Mouse (Mus musculus): Measurements from ENCODE around the gene Slc10a3. TPM values are rescaled to one million over a fixed set of nuclear protein-coding genes. Genes with fewer than 3 reads are reported as not detected.
A peak's percentile ranks its signal among the peaks of the same experiment; 100 is the strongest.

Slc10a3 gene
- total and polyA plus RNA-seq, 3 experiments = 16.0 to 19.4 TPM; not detected in 1

DNA sequence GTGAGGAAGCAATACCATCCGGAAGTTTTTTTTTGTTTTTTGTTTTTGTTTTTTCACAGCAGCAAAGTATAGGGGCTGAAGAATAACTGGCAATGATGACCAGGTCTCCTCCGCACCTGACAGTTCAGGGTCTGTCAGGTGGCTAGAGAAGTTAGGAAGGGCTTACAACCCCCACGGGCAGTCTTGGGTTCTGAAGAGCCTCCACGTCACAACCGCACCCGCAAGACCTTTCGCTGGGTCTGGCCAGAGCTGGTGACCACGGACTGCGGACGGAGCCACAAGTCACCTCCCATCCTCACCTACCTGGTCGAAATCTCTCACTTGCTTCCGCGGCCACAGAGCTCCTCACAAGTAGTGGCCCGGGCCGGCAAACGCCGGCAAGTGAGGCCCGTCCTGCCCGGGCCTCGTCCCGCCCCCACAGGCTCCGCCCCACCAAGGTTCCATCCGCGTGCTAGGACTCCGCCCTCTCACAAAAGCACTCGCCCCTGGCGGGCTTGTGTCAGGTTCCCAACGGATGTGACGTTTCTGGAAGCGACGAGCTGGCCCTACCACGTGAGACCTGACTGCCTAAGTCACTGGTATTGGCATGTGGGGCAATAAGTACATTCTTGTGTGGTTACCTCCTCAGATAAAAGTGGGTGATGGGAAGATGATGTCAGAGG lies at the start of gene Slc10a3, which contains the start of gene Ubl4a (continued):
- TF ChIP-seq UBTF (IDR thresholded peaks at IDR 0.05; ENCODE audit: borderline replicate concordance, insufficient read depth, low read depth, low read length) = no peak
- 0 out of 2 replicates have a peak, but pooled peaks have one; percentile 15 for TF ChIP-seq GATA1 (IDR thresholded peaks at IDR 0.05; ENCODE audit: low read depth, low read length)
- no peak for TF ChIP-seq TAL1 (IDR thresholded peaks at IDR 0.05; ENCODE audit: low read length)
- TF ChIP-seq JUND (IDR thresholded peaks at IDR 0.05; ENCODE audit: low read depth, low read length) = no peak

DNA sequence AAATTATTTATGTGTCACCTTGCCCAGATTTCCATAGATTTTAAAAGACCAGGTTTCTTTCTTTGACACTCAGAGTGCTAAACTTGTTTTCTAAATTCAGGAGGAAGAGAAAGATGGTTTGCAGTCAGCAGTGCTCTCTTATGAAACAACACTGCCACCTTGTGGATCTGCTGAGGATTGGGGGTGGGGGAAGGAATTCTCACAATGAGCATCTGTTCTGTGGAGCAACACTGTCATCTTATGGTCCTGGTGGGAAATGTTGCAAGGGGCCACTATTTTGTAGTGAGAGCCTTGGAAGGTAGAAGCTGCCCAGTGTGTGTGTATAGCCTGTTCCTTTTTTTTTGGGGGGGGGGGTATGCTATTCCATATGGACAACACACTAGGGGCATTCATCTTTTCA lies 40.2 kb upstream of the Slc10a3 start:
- peak; percentile 72 for DNase-seq (ENCODE audit: low read depth, low spot score)
- H3K4me3 ChIP-seq (ENCODE audit: control insufficient read depth in 1 of 2, insufficient read depth in 1 of 2, low read depth in 2 of 2, low read length in 2 of 2) = no peak overlapping the region
- H3K9ac ChIP-seq (ENCODE audit: control insufficient read depth, low read depth, low read length, poor library complexity, severe bottlenecking) = no peak overlapping the region
- H3K4me1 ChIP-seq (ENCODE audit: control insufficient read depth in 1 of 2, insufficient read depth in 2 of 2, low read length in 2 of 2) = peaks cover 0 to 4% of the 10 kb centered on the region in 2 experiments; a peak in 1 of 4 replicates
- H3K27me3 ChIP-seq (ENCODE audit: control insufficient read depth in 1 of 2, insufficient read depth in 2 of 2, low read length in 2 of 2) = no peaks in the 10 kb centered on the region
- TF ChIP-seq RAD21 (IDR thresholded peaks at IDR 0.05; ENCODE audit: low read depth, low read length) (peak; percentile 94), CHD2 (IDR thresholded peaks at IDR 0.05; ENCODE audit: low read length) (no peak), SIN3A (IDR thresholded peaks at IDR 0.05; ENCODE audit: low read length) (peak; percentile 69), MAZ (IDR thresholded peaks at IDR 0.05; ENCODE audit: low read depth, low read length) (no peak), SMC3 (IDR thresholded peaks at IDR 0.05; ENCODE audit: low read depth, low read length) (peak; percentile 90), MYB (IDR thresholded peaks at IDR 0.05; ENCODE audit: low read depth, low read length) (no peak), MEF2A (IDR thresholded peaks at IDR 0.05; ENCODE audit: extremely low read depth, insufficient replicate concordance, low read depth, low read length, poor library complexity, severe bottlenecking) (no peak), MXI1 (IDR thresholded peaks at IDR 0.05; ENCODE audit: low read depth, low read length) (no peak), ZC3H11A (IDR thresholded peaks at IDR 0.05; ENCODE audit: low read depth, low read length) (peak; percentile 90), CTCF (IDR thresholded peaks at IDR 0.05 in 2 of 3, conservative IDR thresholded peaks at IDR 0.05 in 1 of 3; ENCODE audit: control insufficient read depth in 1 of 3, insufficient read depth in 1 of 3, low read depth in 2 of 3, low read length in 3 of 3, poor library complexity in 1 of 3, severe bottlenecking in 1 of 3) (peak; percentile 61 to 95 (median 77); a peak in 5 of 6 replicates), GATA1 (IDR thresholded peaks at IDR 0.05; ENCODE audit: low read depth, low read length) (no peak), POLR2AphosphoS2 (IDR thresholded peaks at IDR 0.05; ENCODE audit: low read length) (no peak)
- H3K27ac ChIP-seq (ENCODE audit: control insufficient read depth, low read depth, low read length) = no peak overlapping the region
- peaks cover 0 to 3% of the 10 kb centered on the region in 2 experiments for H3K36me3 ChIP-seq (ENCODE audit: control insufficient read depth in 1 of 2, insufficient read depth in 2 of 2, low read length in 2 of 2)
- no peaks in the 10 kb centered on the region for H3K9me3 ChIP-seq (replicated peaks; ENCODE audit: insufficient read depth, low read length)
- no peaks in the 10 kb centered on the region for H3K79me2 ChIP-seq (ENCODE audit: control insufficient read depth, insufficient read depth, low read length, poor library complexity)

DNA sequence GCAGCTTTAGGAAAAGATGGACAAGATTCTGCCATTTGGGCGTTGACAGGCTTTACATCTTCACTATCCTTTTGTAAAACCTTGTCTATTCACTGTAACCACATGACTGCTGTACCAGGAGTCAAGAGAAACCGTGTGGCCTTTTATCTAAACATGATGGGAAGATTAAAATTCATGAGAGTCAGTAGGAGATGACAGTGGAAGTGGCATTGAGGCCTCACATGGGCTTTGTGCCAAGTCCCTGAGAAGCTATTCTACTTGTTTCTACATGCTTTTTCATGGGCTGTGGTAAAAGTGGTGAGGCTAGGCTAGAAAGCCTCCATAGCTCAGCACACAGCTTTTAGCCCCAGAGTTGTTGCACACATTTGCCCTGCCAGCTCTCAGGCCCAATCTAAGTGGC lies 35.2 kb upstream of the Slc10a3 start:
- Histone ChIP-seq H3K9me3 (replicated peaks; ENCODE audit: insufficient read depth, low read length) (no peaks in the 10 kb centered on the region), H3K4me1 (ENCODE audit: control insufficient read depth in 1 of 2, insufficient read depth in 2 of 2, low read length in 2 of 2) (peaks cover 2 to 10% of the 10 kb centered on the region in 2 experiments; a peak in 2 of 4 replicates), H3K9ac (ENCODE audit: control insufficient read depth, low read depth, low read length, poor library complexity, severe bottlenecking) (no peak overlapping the region), H3K4me3 (ENCODE audit: control insufficient read depth in 1 of 2, insufficient read depth in 1 of 2, low read depth in 2 of 2, low read length in 2 of 2) (no peak overlapping the region), H3K36me3 (ENCODE audit: control insufficient read depth in 1 of 2, insufficient read depth in 2 of 2, low read length in 2 of 2) (peaks cover 0 to 7% of the 10 kb centered on the region in 2 experiments; a peak in 2 of 4 replicates), H3K79me2 (ENCODE audit: control insufficient read depth, insufficient read depth, low read length, poor library complexity) (no peaks in the 10 kb centered on the region), H3K27ac (ENCODE audit: control insufficient read depth, low read depth, low read length) (no peak overlapping the region), H3K27me3 (ENCODE audit: control insufficient read depth in 1 of 2, insufficient read depth in 2 of 2, low read length in 2 of 2) (no peaks in the 10 kb centered on the region)
- TF ChIP-seq EP300 (IDR thresholded peaks at IDR 0.05; ENCODE audit: low read depth in 1 of 2, low read length in 2 of 2) = peak; percentile 18 to 24; a peak in 2 of 4 replicates
- no peak for TF ChIP-seq MYB (IDR thresholded peaks at IDR 0.05; ENCODE audit: low read depth, low read length)
- TF ChIP-seq RAD21 (IDR thresholded peaks at IDR 0.05; ENCODE audit: low read depth, low read length) = no peak
- no peak for TF ChIP-seq GABPA (IDR thresholded peaks at IDR 0.05; ENCODE audit: low read depth, low read length)
- no peak for TF ChIP-seq POLR2A (IDR thresholded peaks at IDR 0.05; ENCODE audit: control insufficient read depth in 1 of 2, insufficient read depth in 1 of 2, low read depth in 1 of 2, low read length in 2 of 2, poor library complexity in 1 of 2)
- TF ChIP-seq USF1 (IDR thresholded peaks at IDR 0.05; ENCODE audit: low read depth, low read length) = peak; percentile 37; the same call in 1 of the 2 replicates
- TF ChIP-seq GATA1 (IDR thresholded peaks at IDR 0.05; ENCODE audit: low read depth, low read length) = peak; percentile 30; the same call in 1 of the 2 replicates
- TF ChIP-seq NELFE (IDR thresholded peaks at IDR 0.05; ENCODE audit: low read depth, low read length) = no peak
- TF ChIP-seq RCOR1 (IDR thresholded peaks at IDR 0.05; ENCODE audit: low read depth, low read length) = 0 out of 2 replicates have a peak, but pooled peaks have one; percentile 19
- TF ChIP-seq SMC3 (IDR thresholded peaks at IDR 0.05; ENCODE audit: low read depth, low read length) = no peak; the same call in 1 of the 2 replicates
- no peak for TF ChIP-seq ZMIZ1 (IDR thresholded peaks at IDR 0.05; ENCODE audit: low read depth, low read length)
- TF ChIP-seq ZKSCAN1 (IDR thresholded peaks at IDR 0.05; ENCODE audit: low read depth, low read length) = no peak
- no peak for TF ChIP-seq TCF12 (IDR thresholded peaks at IDR 0.05; ENCODE audit: low read depth, low read length)
- TF ChIP-seq TAL1 (IDR thresholded peaks at IDR 0.05; ENCODE audit: low read length) = no peak
- TF ChIP-seq MYC (IDR thresholded peaks at IDR 0.05; ENCODE audit: low read depth, low read length) = 0 out of 2 replicates have a peak, but pooled peaks have one; percentile 29
- peak; percentile 48; the same call in 1 of the 2 replicates for TF ChIP-seq MXI1 (IDR thresholded peaks at IDR 0.05; ENCODE audit: low read depth, low read length)
- no peak for TF ChIP-seq JUND (IDR thresholded peaks at IDR 0.05; ENCODE audit: low read depth, low read length)
- TF ChIP-seq HCFC1 (IDR thresholded peaks at IDR 0.05; ENCODE audit: low read depth, low read length) = no peak
- TF ChIP-seq ETS1 (IDR thresholded peaks at IDR 0.05; ENCODE audit: low read depth, low read length) = peak; percentile 62
- peak; percentile 56 for DNase-seq (ENCODE audit: low read depth, low spot score)
